Mouse (Mus musculus) lung, postnatal 14 days (tissue): ENCODE measurements around the gene Elavl2.

Experiments
- DNase-seq: peaks from one replicate; pipeline ENCODE4 v3.0.0; 2021

Gene Elavl2

GRCm38 (mm10) chr4:91400423-91400822 lies at the start of gene Elavl2:
Gene Elavl2 (minus strand): TSS chr4:91400785.
- DNase-seq: no peak

DNA sequence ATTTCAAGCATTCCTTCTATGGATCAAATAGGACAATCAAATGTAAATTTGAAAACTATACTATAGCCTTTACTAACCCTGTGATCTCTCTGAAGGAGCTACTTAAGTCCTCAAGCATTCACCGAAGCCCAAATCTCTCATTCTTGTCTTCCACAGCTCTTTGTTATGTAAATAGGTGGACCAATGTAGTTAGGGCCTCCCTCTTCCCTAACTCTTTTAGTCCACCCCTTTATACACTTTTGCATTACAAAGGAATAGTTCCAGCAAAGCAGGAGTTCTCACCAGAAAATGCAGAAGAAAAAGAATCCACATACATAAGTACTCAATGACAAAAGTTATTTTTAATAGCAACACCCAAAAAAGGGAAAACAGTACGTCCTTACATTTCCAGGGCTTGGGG lies 47.3 kb upstream of the Elavl2 start:
- no peak for DNase-seq

DNA sequence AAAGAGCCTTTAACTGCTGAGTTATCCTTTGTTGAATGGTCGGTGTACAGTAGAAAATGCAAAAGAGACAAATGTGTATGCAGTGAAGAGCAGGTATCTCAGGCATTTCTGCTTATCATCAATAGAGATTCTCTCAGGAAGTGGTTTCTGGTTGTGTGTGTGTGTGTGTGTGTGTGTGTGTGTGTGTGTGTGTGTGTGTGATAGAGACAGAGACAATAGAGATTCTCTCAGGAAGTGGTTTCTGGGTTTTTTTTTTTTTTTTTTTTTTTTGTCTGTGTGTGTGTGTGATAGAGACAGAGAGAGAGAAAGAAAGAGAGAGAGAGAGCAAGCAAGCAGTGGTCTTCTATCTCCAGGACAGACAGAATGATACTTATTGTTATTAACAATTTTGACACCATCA lies 15.0 kb upstream of the Elavl2 start:
- DNase-seq: no peak

DNA sequence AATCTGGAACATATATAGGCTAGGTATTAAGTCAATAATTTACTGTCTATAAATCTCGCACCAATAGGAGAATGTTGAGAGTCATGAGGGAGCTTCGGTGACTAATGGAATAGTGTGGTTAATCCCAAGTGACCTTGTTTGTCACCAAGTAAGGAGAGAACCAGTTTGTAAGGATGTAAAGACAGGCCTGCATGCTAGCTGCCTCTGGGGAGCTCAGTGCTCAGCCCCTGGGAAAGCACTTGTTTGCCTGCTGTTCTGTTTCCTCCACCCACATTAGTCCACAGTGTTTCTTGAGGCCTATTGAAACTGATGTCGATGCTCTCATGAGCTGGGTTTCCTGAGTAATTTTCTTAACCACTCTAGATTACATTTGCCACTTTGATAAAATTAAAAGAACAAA lies 4.5 kb upstream of the Elavl2 start:
- DNase-seq: no peak

- no peak for DNase-seq
Observed at GRCm38 (mm10) chr4:91399510-91400196, 932 bp downstream of the Elavl2 start.

- DNase-seq: no peak
Observed at GRCm38 (mm10) chr4:91391987-91392598, 8.5 kb downstream of the Elavl2 start.

- DNase-seq: no peak
Observed at GRCm38 (mm10) chr4:91387701-91388100, 12.9 kb downstream of the Elavl2 start.

DNA sequence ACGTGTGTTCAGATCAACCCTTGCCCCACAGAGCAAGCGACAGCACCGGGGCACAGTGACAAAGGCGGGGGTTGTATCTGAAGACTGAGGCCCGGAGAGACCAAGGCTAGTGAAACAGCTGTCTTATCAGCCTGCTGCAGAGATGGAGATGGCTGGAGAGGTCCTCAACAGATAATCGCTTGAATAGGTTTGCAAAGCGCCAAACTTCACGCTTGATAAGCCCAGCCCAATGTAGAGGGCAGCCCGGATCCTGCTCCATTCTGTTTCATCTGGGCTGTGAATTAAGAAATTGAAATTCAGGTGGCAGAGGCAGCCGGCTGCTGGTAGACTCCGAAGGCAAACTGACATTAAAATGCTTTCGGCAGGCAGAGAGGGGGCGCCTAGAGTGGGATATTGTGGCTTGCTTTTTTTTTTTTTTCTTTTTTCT lies 19.4 kb downstream of the Elavl2 start:
- DNase-seq: no peak

- no peak for DNase-seq
Observed at GRCm38 (mm10) chr4:91380341-91381117, 20.1 kb downstream of the Elavl2 start.

DNA sequence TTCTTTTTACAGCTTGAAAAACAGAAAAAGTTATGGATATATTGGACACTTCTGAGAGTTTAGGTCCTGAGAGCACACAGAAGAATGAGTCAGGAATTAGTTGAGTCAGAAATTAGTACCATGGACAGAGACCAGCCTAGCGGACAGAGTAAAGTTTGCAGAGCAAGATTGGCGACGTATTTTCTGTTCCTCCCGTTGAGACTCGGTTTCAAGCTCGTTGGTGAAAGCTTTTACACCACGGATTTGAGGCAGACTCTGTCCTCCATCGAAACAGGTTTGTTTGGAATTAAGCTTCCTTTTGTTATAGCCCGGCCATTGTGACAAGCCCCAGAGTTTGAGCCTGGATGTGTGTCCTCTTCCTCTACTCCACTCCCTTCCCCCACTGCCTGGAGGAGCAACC lies 21.0 kb downstream of the Elavl2 start:
- DNase-seq: no peak

GRCm38 (mm10) chr4:91376317-91376910 lies 24.2 kb downstream of the Elavl2 start:
- DNase-seq: peak; percentile 80

DNA sequence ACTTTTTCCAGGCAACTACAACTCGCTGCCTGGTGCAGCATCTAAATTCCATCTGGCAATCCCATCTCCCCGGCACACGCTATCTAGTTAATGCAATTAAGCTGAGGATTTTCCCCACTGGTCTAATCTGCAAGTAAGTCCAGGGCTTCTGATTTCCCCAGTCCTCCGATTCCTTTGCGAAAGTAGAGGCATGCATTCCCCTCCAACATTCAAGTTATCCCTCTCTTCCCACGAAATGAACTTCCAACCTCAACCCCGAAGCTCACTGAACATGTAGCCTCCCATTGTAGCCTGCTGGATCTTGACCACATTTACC lies 25.3 kb downstream of the Elavl2 start:
- no peak for DNase-seq

DNA sequence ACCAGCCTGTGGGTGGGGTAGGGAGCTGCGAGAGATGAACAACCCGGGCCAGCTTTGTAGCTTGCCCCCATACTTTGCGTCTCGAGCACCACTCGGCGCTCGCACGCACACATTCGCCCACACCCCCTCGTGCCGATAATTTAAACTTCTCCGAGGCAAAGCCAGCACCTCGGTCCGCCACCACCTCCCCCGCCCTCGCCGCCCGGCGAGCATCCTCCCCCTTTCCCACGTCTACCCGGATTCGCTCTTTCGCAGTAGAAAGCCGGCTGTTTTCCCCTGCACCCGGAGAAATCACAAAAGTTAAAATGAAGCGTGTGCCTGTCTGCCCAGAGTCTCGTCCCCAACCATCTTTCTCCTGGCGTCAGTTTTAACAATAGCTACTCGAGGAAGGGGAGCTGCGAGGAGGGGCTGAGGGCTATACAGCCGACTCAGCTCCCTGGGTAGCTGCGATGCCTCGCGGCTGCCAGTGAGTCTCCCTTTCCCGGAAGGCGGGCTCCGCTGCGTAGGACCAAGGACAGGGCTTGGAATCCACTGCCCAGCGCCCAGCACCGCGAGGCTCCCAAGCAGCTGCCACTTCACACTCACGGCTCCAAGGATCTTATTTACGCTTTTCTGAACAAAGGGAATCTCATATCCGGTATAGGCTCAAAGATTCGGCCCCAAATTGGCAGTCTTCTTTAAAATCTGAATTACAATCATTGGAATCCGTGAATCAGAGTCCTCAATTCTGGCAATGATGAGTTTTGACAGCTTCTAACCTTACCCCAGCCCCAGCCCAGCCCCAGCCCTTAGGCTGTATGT lies 25.8 kb downstream of the Elavl2 start:
- peak; percentile 7 for DNase-seq

DNA sequence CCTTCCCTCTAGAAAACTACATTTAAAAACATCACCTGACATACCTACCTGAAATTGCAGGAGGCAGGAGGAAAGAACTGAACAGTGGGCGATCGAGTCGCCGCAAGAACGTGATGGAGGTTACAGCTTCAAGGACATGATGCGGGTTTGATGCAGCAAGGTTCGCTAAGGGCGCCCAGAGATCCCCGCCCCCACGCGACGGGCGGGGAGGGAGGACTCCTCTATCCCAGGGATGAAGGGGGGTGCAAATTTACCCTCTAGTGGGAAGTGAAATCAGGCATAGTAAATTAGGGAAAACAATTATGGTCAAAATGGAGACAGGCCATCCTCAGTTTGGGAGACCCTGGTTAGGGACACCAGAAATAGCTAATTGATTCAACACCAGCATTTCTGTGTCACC lies 27.7 kb downstream of the Elavl2 start:
- no peak for DNase-seq

DNA sequence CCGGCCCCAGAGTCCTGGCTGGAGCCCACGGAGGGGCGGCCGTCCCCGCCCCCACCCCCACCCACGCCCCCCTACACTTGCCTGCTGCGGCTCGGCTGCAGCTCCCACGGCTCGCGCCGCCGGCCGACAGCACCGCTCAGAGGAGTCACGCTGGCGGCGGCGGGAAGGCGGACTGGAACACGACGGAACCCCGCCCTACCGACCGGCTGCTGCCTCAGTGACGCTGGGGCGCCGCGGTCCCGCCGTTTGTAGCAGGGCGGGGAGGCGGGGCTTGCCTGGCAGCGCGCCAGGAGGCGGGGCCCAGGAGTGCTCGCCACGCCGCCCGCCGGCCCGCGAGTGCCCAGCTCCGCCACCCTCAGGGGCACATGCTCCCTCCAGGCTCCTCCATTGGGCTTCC lies 28.8 kb downstream of the Elavl2 start:
- DNase-seq: peak; percentile 42

DNA sequence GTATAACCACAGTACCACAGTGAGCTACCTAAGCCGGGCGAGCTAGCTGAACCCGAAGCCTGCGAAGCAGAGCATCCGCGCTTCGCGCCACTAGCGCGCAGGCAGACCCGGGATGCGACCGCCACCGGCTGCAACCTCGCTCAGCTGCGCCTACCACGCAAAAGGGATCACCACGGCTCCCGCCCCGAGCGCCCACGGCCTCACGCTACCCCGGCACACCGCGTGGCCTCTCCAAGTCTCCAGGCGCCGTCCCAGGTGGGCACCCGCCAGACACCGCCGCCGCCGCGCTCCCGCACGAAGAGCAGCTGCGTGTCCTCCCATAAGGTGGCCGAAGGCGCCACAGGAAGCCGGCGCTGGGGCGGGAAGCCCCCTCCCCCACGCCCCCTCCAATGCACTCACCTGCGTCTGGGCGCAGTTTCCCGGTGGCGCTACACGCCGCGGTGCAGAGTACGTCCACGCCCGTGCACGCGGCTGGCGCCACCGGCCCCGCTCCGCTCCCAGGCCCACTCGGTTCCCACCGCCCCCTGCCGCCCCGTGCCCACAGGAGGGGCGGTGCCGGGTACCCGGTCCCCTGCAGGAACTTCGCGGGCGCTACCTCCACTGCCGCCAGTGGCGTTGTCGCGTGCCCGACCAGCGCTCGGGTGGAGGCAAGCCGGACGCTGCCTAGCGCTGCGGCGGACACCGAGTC lies 29.3 kb downstream of the Elavl2 start:
- DNase-seq: no peak

- DNase-seq: no peak
Observed at GRCm38 (mm10) chr4:91365276-91365675, 35.3 kb downstream of the Elavl2 start.

DNA sequence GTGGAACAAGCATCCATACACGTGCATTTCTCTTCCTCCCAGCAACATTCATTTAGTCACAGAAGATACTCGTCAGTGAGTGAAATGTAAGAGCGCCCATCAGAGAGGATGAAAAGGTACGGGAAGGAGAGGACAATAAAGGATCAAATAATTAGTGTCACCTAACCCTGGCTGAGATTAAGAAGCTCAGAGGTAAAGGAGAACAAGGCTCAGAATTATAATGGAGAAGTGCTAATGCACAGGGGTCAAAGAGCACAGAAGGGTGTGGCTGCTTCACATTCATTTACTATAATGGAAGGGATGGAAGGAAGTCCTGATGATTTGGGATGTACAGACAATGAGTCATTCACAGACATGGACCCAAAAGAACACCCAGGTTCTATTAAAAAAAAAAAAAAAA lies 36.6 kb downstream of the Elavl2 start:
- no peak for DNase-seq

GRCm38 (mm10) chr4:91362520-91362919 lies 38.1 kb downstream of the Elavl2 start:
- no peak for DNase-seq

DNA sequence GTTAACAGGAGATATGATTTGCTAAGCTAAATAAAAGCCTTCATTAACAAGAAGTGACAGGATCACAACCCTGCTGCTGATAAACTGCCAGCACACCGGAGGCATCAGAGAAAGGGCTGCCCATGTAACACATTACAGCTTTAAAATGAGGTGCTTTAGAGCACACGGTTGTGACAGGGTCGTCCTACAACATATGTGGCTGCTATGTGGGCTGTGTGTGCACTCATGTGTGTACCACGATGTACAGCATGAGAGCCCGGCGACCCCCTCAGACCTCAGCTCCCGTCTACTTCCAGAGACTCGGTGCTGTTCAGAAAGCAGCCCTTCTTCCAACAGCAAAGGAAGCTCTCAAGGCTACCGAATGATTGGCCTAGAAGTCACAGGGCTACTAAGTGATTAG lies 47.4 kb downstream of the Elavl2 start:
- DNase-seq: no peak

DNA sequence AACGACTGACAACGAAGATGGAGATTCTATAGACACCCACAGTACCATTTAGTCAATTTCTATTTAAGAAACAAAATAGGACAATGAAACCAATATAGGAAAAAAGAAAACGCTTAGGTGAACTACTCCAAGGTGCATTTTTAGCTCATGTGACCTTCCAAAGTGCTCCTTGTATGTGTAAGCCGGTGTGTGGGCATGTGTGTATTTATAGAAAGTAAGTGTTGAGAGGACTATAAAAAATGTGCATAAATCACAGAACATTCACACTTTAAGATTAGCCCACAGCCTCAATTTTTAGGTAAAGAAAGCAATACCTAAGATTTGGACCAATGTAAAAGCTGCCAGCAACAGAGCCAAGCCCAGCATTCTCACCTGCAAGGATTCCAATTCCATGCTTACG lies 51.0 kb downstream of the Elavl2 start:
- no peak for DNase-seq

DNA sequence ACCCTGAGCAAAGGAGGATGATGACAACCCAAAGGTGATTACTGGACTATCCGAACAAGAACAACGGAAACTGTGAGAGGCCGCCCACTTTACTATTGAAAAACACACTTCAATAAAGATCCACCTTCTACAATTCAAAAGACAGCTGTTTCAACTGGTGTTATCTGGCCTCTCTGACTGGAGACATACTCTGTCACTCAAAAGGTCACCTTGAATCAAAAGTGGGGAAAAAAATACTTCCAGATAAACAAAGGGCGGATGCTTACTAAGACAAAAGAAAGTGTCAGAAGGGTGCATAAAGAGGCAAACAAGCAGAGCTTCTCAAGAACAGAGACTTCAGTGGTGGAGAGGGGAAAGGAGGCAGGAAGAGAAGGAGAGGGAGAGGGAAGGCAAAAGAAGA lies 66.4 kb downstream of the Elavl2 start:
- no peak for DNase-seq
